Mouse (Mus musculus) midbrain, postnatal 0 days (tissue): ENCODE measurements at regions not wholly inside any gene's neighbourhood (a gene's known extent, or its start where the extent isn't known, plus 50 kb on each side); places are given as distances from the start of the nearest gene placed in this dataset.

Experiments
- ATAC-seq: fragments of 200-750 bp; cut with Nextera tagmentation; 2 replicates; pipeline ENCODE4 v1.8.0; 2017; ENCODE audit warnings: moderate number of reproducible peaks, mild to moderate bottlenecking, moderate TSS enrichment, moderate library complexity; ENCODE audit not compliant: low FRiP score
- DNase-seq: peaks from one replicate; pipeline ENCODE4 v3.0.0-alpha.2; 2015; ENCODE audit warnings: low spot score
- H3K27ac ChIP-seq: fragments of 300-500 bp; sonication (generic); 2 replicates; pipeline ENCODE4 v1.5.1; 2014; ENCODE audit warnings: low read depth, mild to moderate bottlenecking, low read length, mixed read lengths
- H3K27me3 ChIP-seq: fragments of 300-500 bp; sonication (generic); 2 replicates; pipeline ENCODE4 v1.6.1; 2014; ENCODE audit warnings: low read length, control low read depth, mixed read lengths; ENCODE audit not compliant: insufficient read depth
- H3K36me3 ChIP-seq: fragments of 300-500 bp; sonication (generic); 2 replicates; pipeline ENCODE4 v1.6.1; 2014; ENCODE audit warnings: low read length, control low read depth, mixed read lengths; ENCODE audit not compliant: insufficient read depth
- H3K4me1 ChIP-seq: fragments of 300-500 bp; sonication (generic); 2 replicates; pipeline ENCODE4 v1.6.1; 2014; ENCODE audit warnings: mild to moderate bottlenecking, control low read depth, antibody characterized with exemption, low read length, mixed read lengths; ENCODE audit not compliant: insufficient read depth
- H3K4me2 ChIP-seq: fragments of 300-500 bp; sonication (generic); 2 replicates; pipeline ENCODE4 v1.6.1; 2014; ENCODE audit warnings: low read depth, mild to moderate bottlenecking, low read length, mixed read lengths; ENCODE audit not compliant: poor library complexity, severe bottlenecking
- H3K4me3 ChIP-seq: fragments of 300-500 bp; sonication (generic); 2 replicates; pipeline ENCODE4 v1.5.1; 2014; ENCODE audit warnings: low read depth, mild to moderate bottlenecking, low read length, moderate library complexity
- H3K9ac ChIP-seq: fragments of 300-500 bp; sonication (generic); replicated peaks from 2 replicates; pipeline ENCODE4 v1.6.1; 2014; ENCODE audit warnings: mild to moderate bottlenecking, low read length, moderate library complexity, mixed read lengths; ENCODE audit not compliant: poor library complexity, severe bottlenecking
- H3K9me3 ChIP-seq: fragments of 300-500 bp; sonication (generic); 2 replicates; pipeline ENCODE4 v1.6.1; 2016; ENCODE audit warnings: low read length, control low read depth
- CTCF ChIP-seq: IDR thresholded peaks from 2 replicates; pipeline ENCODE4 v1.5.1; 2016; ENCODE audit warnings: antibody characterized with exemption, mild to moderate bottlenecking
- WGBS: fragments of 180-500 bp; shearing (Covaris S2); extraction: QIAGEN DNeasy Blood & Tissue Kit; methylation state at CpG from one replicate; pipeline ENCODE4 v1.1.7; 2014; 5-methylcytosine and 5-hydroxymethylcytosine counted together

DNA sequence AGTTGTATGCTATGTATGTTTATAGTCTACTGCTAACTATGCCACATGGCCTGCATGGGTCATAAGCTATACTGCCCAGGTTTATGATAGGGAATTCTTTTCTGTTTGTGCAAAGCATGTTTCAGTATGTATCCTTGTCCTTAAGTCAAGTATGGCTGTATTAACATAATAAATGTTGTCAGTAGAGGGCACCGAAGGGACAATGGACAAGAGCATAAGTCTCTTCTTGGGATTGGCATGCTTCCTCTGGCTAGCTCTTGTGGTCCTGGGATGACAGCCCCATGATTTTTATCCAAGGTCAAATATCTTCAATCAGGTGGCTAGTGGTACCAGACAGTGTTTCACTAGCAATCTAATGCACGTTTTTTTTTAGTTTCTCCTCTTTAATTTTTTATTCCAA, 913.3 kb downstream of the Abca13 start:
- no peak overlapping the region for H3K4me2 ChIP-seq

DNA sequence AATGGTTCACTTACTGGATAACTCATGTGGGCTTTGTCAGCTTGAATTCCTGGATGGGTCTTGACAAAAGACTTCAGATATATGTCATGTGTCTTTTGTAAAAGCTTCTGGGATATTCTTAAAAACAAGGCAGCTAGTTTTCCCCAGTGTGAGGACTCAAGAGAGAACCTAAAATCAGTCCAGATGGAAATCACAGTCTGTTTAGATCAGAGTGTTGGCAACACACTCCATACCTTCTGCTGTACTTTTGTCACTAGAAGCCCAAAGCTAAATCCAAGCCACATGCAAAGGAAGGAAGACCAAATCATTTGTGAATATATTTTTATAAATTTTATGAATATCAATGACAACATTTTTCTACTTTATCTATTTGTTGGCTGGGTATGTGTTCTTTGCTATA, 950.4 kb downstream of the Abca13 start:
- DNase-seq (no peak), ATAC-seq (no peak)
- Histone ChIP-seq H3K4me2 (no peak overlapping the region), H3K36me3 (no peaks in the 10 kb centered on the region), H3K27ac (no peak overlapping the region), H3K9ac (no peak overlapping the region), H3K9me3 (no peaks in the 10 kb centered on the region), H3K27me3 (no peaks in the 10 kb centered on the region), H3K4me3 (no peak overlapping the region), H3K4me1 (no peaks in the 10 kb centered on the region)
- no peak for TF ChIP-seq CTCF

More for the DNA sequence above, 913.3 kb downstream of the Abca13 start:
- 88% methylated on average over 2 of the region's 2 CpGs for WGBS
- H3K36me3 ChIP-seq: no peaks in the 10 kb centered on the region
- no peak overlapping the region for H3K4me3 ChIP-seq
- no peaks in the 10 kb centered on the region for H3K27me3 ChIP-seq
- no peaks in the 10 kb centered on the region for H3K9me3 ChIP-seq
- peak; percentile 22; the same call in 1 of the 2 replicates for TF ChIP-seq CTCF
- ATAC-seq: no peak
- H3K27ac ChIP-seq: no peak overlapping the region
- DNase-seq: peak; percentile 16
- H3K9ac ChIP-seq: no peak overlapping the region
- no peaks in the 10 kb centered on the region for H3K4me1 ChIP-seq

DNA sequence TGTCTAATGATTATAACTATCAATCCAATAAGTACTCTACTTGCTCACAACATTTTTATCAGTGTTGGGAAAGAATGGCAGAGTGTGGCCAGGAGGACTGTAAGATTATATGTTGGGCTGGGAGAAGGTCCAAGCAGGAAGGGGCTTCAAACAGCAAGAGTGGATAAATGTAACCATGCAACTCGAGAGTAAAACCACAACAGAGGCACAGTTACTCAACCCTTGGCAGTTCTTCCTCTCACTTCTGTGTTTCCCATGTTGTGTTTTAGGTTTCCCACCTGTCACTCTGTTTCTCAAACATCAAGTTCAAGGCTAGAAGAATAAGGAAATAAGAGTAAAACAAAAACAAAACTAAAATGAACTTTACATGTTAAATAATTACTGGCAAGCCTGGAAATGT, 957.4 kb downstream of the Abca13 start:
- H3K36me3 ChIP-seq: no peaks in the 10 kb centered on the region
- no peaks in the 10 kb centered on the region for H3K4me1 ChIP-seq
- no peak for DNase-seq
- no peak for ATAC-seq
- H3K4me2 ChIP-seq: no peak overlapping the region
- WGBS: 55% methylated on average over 1 of the region's 1 CpGs
- no peak overlapping the region for H3K27ac ChIP-seq
- TF ChIP-seq CTCF: no peak
- H3K27me3 ChIP-seq: no peaks in the 10 kb centered on the region
- no peaks in the 10 kb centered on the region for H3K9me3 ChIP-seq
- no peak overlapping the region for H3K4me3 ChIP-seq
- H3K9ac ChIP-seq: no peak overlapping the region

DNA sequence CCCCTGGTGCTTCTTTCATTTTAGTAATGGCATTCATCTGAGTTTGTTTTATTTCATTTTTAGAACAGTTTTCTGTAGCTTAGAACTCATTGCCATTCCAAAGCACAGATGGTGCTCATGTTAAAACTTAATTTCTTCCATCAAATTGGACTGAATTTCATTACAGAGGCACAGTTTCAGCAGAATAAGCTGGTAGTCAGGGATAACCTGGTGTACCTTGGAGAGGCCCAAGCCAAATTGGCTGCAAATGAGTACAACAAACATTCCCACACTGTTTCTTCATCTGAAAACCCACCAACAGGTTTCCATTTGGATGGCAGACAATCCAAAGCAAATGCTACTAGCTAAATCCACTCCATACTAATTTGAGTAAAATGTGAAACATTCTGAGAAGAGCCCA, 960.2 kb upstream of the Vwc2 start:
- Histone ChIP-seq H3K4me3 (no peak overlapping the region), H3K9ac (no peak overlapping the region), H3K9me3 (no peaks in the 10 kb centered on the region), H3K27me3 (no peaks in the 10 kb centered on the region), H3K4me2 (no peak overlapping the region), H3K4me1 (no peaks in the 10 kb centered on the region), H3K36me3 (no peaks in the 10 kb centered on the region), H3K27ac (no peak overlapping the region)
- DNase-seq: no peak
- no peak for TF ChIP-seq CTCF
- ATAC-seq: no peak

DNA sequence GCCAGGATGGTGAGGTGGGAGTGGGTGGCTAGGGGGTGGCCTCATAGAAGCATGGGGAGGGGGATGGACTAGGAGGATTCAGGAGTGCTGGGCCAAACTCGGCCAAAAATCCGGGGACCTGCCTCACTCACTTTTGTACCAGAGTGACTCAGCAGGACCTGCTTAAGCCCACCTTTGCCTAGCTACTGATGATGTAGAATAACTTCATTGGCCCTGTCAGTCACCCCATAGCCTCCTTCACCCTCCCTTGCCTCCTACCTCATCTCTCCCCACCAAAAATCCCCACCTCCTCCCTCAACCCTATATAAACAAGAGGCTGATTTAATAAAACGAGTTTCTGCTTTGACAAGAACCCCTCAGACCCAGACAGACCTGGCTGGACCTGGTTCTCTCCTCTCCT, 920.3 kb upstream of the Vwc2 start:
- Histone ChIP-seq H3K9me3 (no peaks in the 10 kb centered on the region), H3K27me3 (no peaks in the 10 kb centered on the region), H3K4me2 (no peak overlapping the region), H3K9ac (no peak overlapping the region), H3K4me1 (no peaks in the 10 kb centered on the region), H3K36me3 (no peaks in the 10 kb centered on the region), H3K27ac (no peak overlapping the region), H3K4me3 (no peak overlapping the region)
- 46% methylated on average over 3 of the region's 3 CpGs for WGBS
- no peak for TF ChIP-seq CTCF
- no peak for DNase-seq
- ATAC-seq: no peak; the same call in 1 of the 2 replicates

DNA sequence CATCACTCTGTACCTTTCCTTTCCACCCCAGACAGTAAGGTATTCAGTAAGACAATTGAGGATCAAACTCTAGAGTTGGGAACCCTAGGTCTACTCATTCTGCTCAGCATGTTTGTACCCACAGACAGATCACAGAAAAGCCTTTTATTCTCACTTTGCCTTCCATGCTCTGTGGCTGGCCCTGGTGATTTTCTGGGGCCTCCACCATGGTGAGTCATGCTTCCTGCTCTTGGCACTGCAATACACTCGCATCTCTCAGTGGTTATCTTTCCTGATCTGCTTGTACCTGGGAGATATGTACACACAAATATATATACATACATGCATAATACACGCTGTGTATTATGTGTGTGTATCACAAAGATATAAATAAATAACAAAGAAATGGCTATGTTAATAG, 919.2 kb upstream of the Vwc2 start:
- 84% methylated on average over 2 of the region's 2 CpGs for WGBS
- Histone ChIP-seq H3K4me3 (no peak overlapping the region), H3K9me3 (no peaks in the 10 kb centered on the region), H3K36me3 (no peaks in the 10 kb centered on the region), H3K27me3 (no peaks in the 10 kb centered on the region), H3K27ac (no peak overlapping the region), H3K4me1 (no peaks in the 10 kb centered on the region), H3K4me2 (no peak overlapping the region), H3K9ac (no peak overlapping the region)
- ATAC-seq (no peak), DNase-seq (no peak)
- TF ChIP-seq CTCF: no peak

DNA sequence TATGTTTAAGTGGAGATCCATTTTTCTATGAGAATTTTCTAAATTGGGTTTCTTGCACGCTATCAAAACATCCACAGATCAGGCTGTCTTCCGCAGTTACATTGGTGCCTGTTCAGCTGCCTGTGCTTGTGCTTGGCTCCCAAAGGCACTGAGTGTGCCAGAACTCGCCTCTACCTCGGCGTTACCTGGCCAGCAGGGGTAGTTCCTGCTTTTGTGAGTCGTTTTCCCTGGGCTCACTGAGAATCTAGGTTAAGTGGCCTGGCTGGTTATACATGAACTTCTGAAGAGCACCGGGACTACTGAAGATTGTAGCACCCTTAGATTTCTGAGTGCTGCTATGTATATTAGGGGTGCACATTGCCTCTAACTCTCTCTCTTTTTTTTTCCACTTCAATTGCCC, 913.0 kb upstream of the Vwc2 start:
- H3K27me3 ChIP-seq: no peaks in the 10 kb centered on the region
- ATAC-seq: no peak
- WGBS: 86% methylated on average over 7 of the region's 7 CpGs
- no peaks in the 10 kb centered on the region for H3K4me1 ChIP-seq
- H3K4me2 ChIP-seq: no peak overlapping the region
- H3K36me3 ChIP-seq: no peaks in the 10 kb centered on the region
- no peak overlapping the region for H3K9ac ChIP-seq
- TF ChIP-seq CTCF: no peak
- no peak for DNase-seq
- no peaks in the 10 kb centered on the region for H3K9me3 ChIP-seq
- H3K4me3 ChIP-seq: no peak overlapping the region
- no peak overlapping the region for H3K27ac ChIP-seq
